Mouse (Mus musculus) small intestine, adult 2 months (tissue): ENCODE data around the gene Pygm. TPM values are rescaled to one million over a fixed set of nuclear protein-coding genes. Genes with fewer than 3 reads are reported as not detected.

Experiments
- H3K27ac ChIP-seq: fragments of 200-500 bp; 2 replicates; pipeline ENCODE4 v1.5.1; 2012; ENCODE audit warnings: low read depth, low read length, control low read depth, inconsistent platforms; ENCODE audit not compliant: insufficient read depth
- H3K27me3 ChIP-seq: fragments of 200-500 bp; 2 replicates; pipeline ENCODE4 v1.6.1; 2012; ENCODE audit warnings: mild to moderate bottlenecking, moderate library complexity, low read length, inconsistent platforms; ENCODE audit not compliant: control insufficient read depth, insufficient read depth
- H3K36me3 ChIP-seq: fragments of 200-500 bp; 2 replicates; pipeline ENCODE4 v1.6.1; 2012; ENCODE audit warnings: mild to moderate bottlenecking, low read length, control low read depth, inconsistent platforms; ENCODE audit not compliant: control insufficient read depth, insufficient read depth
- H3K4me1 ChIP-seq: fragments of 200-500 bp; 2 replicates; pipeline ENCODE4 v1.6.1; 2012; ENCODE audit warnings: low read length, inconsistent platforms, mixed read lengths; ENCODE audit not compliant: control insufficient read depth, insufficient read depth, insufficient read length
- H3K4me3 ChIP-seq: fragments of 200-500 bp; 2 replicates; pipeline ENCODE4 v1.5.1; 2012; ENCODE audit warnings: low read depth, mild to moderate bottlenecking, control low read depth, inconsistent platforms, low read length, moderate library complexity
- CTCF ChIP-seq: fragments of 200-500 bp; IDR thresholded peaks from 2 replicates; pipeline ENCODE4 v1.5.1; 2012; ENCODE audit warnings: low read depth, mild to moderate bottlenecking, control low read depth, inconsistent platforms, low read length, moderate library complexity, mixed read lengths; ENCODE audit not compliant: insufficient replicate concordance, insufficient read length; ENCODE audit errors: extremely low read depth
- POLR2A ChIP-seq: fragments of 200-500 bp; IDR thresholded peaks from 2 replicates; pipeline ENCODE4 v1.6.1; 2012; ENCODE audit warnings: low read depth, mild to moderate bottlenecking, control low read depth, inconsistent platforms, low read length, moderate library complexity
- WGBS: fragments of 180-500 bp; shearing (Covaris S2); methylation state at CpG from one replicate; pipeline ENCODE4 v1.1.7; 2018; 5-methylcytosine and 5-hydroxymethylcytosine counted together
- polyA plus RNA-seq: library from polyadenylated mRNA; depleted of rRNA; stranded (reverse); fragments of >200 nt; gene quantifications from 2 replicates; pipeline ENCODE4 v1.2.3, GENCODE M21; 2012

Pygm gene
- polyA plus RNA-seq, 1 experiment, result 3.2 TPM

GRCm38 (mm10) chr19:6418984-6419692 is 34.9 kb downstream of the Pygm start:
- Histone ChIP-seq H3K27me3 (peaks cover 10% of the 10 kb centered on the region), H3K27ac (no peak overlapping the region), H3K4me3 (no peak overlapping the region), H3K4me1 (no peaks in the 10 kb centered on the region; the same call in 1 of the 2 replicates), H3K36me3 (no peaks in the 10 kb centered on the region)
- TF ChIP-seq CTCF, result no peak
- TF ChIP-seq POLR2A, result no peak
- WGBS, result 24% methylated on average over 13 of the region's 23 CpGs

DNA sequence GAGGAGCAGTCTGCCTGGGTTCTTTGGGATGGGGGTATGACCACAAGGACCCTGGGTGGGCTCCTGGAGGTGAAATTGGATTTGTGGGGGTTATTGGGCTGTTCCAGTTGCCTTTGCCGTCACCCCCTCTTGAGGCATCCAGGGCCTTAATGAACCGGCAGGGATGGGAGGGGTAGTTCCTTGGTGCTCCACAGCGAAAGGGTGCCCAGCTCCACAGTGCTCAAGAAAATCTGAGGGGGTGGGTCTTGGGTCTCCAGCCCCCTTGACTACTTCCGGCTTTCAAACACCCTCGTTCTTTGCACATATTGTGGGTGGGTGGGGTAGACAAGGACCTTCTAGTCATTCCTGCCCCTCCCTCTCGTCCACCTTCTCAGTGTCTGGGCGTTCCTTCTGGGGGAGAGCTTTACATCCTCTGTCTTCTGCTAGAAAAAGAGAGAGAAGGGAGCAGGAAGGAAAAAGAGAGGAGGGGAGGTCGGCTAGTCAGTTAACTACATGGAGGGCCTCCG is 35.7 kb downstream of the Pygm start:
- Histone ChIP-seq H3K27ac (no peak overlapping the region), H3K27me3 (peaks cover 10% of the 10 kb centered on the region), H3K36me3 (no peaks in the 10 kb centered on the region), H3K4me3 (no peak overlapping the region), H3K4me1 (no peaks in the 10 kb centered on the region; the same call in 1 of the 2 replicates)
- 61% methylated on average over 9 of the region's 9 CpGs for WGBS
- no peak for TF ChIP-seq POLR2A
- TF ChIP-seq CTCF, result no peak

- no peaks in the 10 kb centered on the region for H3K36me3 ChIP-seq
- H3K4me3 ChIP-seq, result no peak overlapping the region
- peaks cover 10% of the 10 kb centered on the region for H3K27me3 ChIP-seq
- WGBS, result 41% methylated on average over 19 of the region's 19 CpGs
- H3K4me1 ChIP-seq, result no peaks in the 10 kb centered on the region; the same call in 1 of the 2 replicates
- TF ChIP-seq CTCF (no peak), POLR2A (no peak)
- H3K27ac ChIP-seq, result no peak overlapping the region
These were observed 36.4 kb downstream of the Pygm start for GRCm38 (mm10) chr19:6420481-6421210.

DNA sequence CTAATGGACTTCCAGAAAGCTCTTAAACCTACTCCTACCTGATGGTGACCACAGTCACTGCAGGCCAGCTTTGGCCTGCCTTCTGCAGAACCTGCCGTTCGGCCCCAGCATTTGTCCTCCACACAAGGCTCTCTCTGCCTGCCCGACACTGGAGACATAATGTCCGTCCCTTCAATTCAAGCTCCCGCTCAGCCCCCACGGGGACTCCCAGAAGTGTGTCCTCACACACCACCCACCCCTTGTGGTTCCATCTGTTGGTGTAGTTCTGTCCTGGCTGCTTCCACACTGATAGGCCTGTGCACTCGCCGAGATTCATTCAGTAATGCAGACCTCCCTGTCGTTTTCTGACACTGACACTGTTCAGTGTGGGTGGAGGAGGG is 37.0 kb downstream of the Pygm start:
- TF ChIP-seq CTCF (no peak), POLR2A (no peak)
- peaks cover 10% of the 10 kb centered on the region for H3K27me3 ChIP-seq
- 76% methylated on average over 9 of the region's 9 CpGs for WGBS
- no peaks in the 10 kb centered on the region; the same call in 1 of the 2 replicates for H3K4me1 ChIP-seq
- no peak overlapping the region for H3K27ac ChIP-seq
- no peak overlapping the region for H3K4me3 ChIP-seq
- H3K36me3 ChIP-seq, result no peaks in the 10 kb centered on the region

GRCm38 (mm10) chr19:6422014-6422413 is 37.8 kb downstream of the Pygm start:
- TF ChIP-seq POLR2A, result no peak
- TF ChIP-seq CTCF, result no peak
- peaks cover 10% of the 10 kb centered on the region for H3K27me3 ChIP-seq
- H3K4me1 ChIP-seq, result peaks cover 3% of the 10 kb centered on the region
- H3K4me3 ChIP-seq, result no peak overlapping the region
- 54% methylated on average over 7 of the region's 7 CpGs for WGBS
- H3K36me3 ChIP-seq, result no peaks in the 10 kb centered on the region
- H3K27ac ChIP-seq, result no peak overlapping the region

DNA sequence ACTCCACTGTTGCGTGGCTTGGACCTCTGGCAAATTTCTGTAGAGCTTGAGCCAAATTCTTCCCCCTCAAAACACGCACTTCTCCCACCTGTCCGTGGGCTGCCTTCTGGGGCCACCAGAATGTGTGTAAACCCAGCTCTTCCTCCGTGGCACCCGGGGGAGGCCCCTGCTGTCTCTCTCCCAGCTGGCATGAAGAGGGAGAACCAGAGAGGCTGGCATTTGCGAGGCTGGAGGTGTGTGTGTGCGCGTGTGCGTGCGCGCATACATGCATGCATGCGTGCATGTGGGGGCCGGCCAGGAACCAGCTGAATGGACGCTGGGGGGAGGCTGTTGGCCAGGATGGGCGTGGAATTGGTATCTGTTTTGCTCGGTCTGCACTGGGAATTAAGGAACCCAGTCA is 39.0 kb downstream of the Pygm start:
- Histone ChIP-seq H3K27ac (no peak overlapping the region), H3K27me3 (peaks cover 16% of the 10 kb centered on the region), H3K36me3 (no peaks in the 10 kb centered on the region), H3K4me1 (peaks cover 14% of the 10 kb centered on the region), H3K4me3 (no peak overlapping the region)
- 79% methylated on average over 16 of the region's 16 CpGs for WGBS
- TF ChIP-seq POLR2A (no peak), CTCF (no peak)
